Mouse (Mus musculus) cortical plate, adult 2 months (tissue): Measurements from ENCODE around the gene Adh6a.

ENCODE experiments used
- CTCF ChIP-seq: fragments of 200-500 bp; IDR thresholded peaks from 2 replicates; pipeline ENCODE4 v1.5.1; 2011; ENCODE audit warnings: mild to moderate bottlenecking, control low read depth, low read length; ENCODE audit not compliant: insufficient read depth; ENCODE audit errors: extremely low read depth
- POLR2A ChIP-seq: fragments of 200-500 bp; IDR thresholded peaks from 2 replicates; pipeline ENCODE4 v1.6.1; 2011; ENCODE audit warnings: mild to moderate bottlenecking, low read length, control low read depth; ENCODE audit not compliant: insufficient read depth; ENCODE audit errors: extremely low read depth

DNA sequence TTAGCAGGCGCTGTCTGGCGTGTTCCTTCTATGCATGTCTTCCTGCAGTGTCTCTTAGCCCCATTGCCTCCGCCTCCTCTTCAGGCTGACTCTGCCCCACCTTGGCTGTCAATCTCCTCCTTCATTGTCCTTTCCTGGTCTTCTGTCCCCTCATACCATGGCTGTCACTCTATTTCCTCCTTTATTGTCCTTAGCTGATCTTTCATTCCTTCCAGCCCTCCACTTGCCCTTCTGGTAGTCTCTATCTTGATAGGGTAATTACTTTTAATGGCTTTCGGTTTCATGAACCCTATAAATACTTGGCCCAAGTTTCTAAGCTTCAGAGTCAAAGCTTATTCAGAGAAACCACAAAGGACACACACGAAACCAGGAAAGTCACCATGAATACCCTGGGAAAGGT, at the start of gene Adh6a:
- no peak for TF ChIP-seq POLR2A
- TF ChIP-seq CTCF, result no peak
